In genomic region chr6:35816657-35817056, GRCm38 (mm10) we compare ENCODE assay signal across 26 mouse cellular contexts.
DNase-seq lines count a peak whose midpoint lies in the region; ATAC-seq and TF ChIP-seq lines count a peak whose summit lies in the region.
"Had no signal": no experiment of that assay in that cellular context is flagged by ENCODE, and none has a peak within 500 bp of the region (broad histone marks: within the 10 kb centered on the region; RNA-seq: fewer than 3 reads in every experiment).

No protein-coding gene starts in this region.

- no peaks in the 10 kb centered on the region for H3K36me3 ChIP-seq in midbrain, embryonic 13.5 days
- H3K36me3 ChIP-seq in midbrain, embryonic 10.5 days: no peaks in the 10 kb centered on the region
- H3K36me3 ChIP-seq in ES-Bruce4 (ENCODE audit: control insufficient read depth, insufficient read depth, low read length, poor library complexity, severe bottlenecking): no peaks in the 10 kb centered on the region
- no peaks in the 10 kb centered on the region for H3K36me3 ChIP-seq in midbrain, embryonic 16.5 days (ENCODE audit: control insufficient read depth, insufficient read depth, low read length)
- H3K36me3 ChIP-seq: embryonic facial prominence, embryonic 15.5 days; forebrain, embryonic 15.5 days; heart, embryonic 12.5 days; limb, embryonic 12.5 days; stomach, embryonic 15.5 days had no signal

- no peak overlapping the region for H3K4me3 ChIP-seq in midbrain, embryonic 13.5 days (replicated peaks)
- no peak overlapping the region for H3K4me3 ChIP-seq in midbrain, embryonic 10.5 days
- peak overlapping the region; percentile 37 for H3K4me3 ChIP-seq in ES-Bruce4 (ENCODE audit: low read depth, low read length)
- H3K4me3 ChIP-seq in midbrain, embryonic 16.5 days (ENCODE audit: low read depth, low read length): no peak overlapping the region
- H3K4me3 ChIP-seq: embryonic facial prominence, embryonic 15.5 days; forebrain, embryonic 15.5 days; heart, embryonic 12.5 days; limb, embryonic 12.5 days; stomach, embryonic 15.5 days had no signal

- no peaks in the 10 kb centered on the region for H3K9me3 ChIP-seq in midbrain, embryonic 13.5 days
- H3K9me3 ChIP-seq in midbrain, embryonic 10.5 days (replicated peaks): no peaks in the 10 kb centered on the region
- no peaks in the 10 kb centered on the region for H3K9me3 ChIP-seq in ES-Bruce4 (replicated peaks; ENCODE audit: control insufficient read depth, insufficient read depth, low read length, poor library complexity, severe bottlenecking)
- no peaks in the 10 kb centered on the region for H3K9me3 ChIP-seq in midbrain, embryonic 16.5 days (replicated peaks; ENCODE audit: control insufficient read depth, low read length, poor library complexity, severe bottlenecking)
- H3K9me3 ChIP-seq: embryonic facial prominence, embryonic 15.5 days; forebrain, embryonic 15.5 days; heart, embryonic 12.5 days; limb, embryonic 12.5 days; stomach, embryonic 15.5 days had no signal

- H3K27ac ChIP-seq in midbrain, embryonic 13.5 days: no peak overlapping the region
- H3K27ac ChIP-seq in midbrain, embryonic 10.5 days (replicated peaks): no peak overlapping the region
- no peak overlapping the region for H3K27ac ChIP-seq in ES-Bruce4 (ENCODE audit: insufficient read depth, low read length)
- no peak overlapping the region for H3K27ac ChIP-seq in midbrain, embryonic 16.5 days (ENCODE audit: low read length)
- H3K27ac ChIP-seq: embryonic facial prominence, embryonic 15.5 days; forebrain, embryonic 15.5 days; limb, embryonic 12.5 days; stomach, embryonic 15.5 days had no signal

- no peak for TF ChIP-seq CTCF in ES-Bruce4 (IDR thresholded peaks at IDR 0.05; ENCODE audit: low read depth, low read length)
- TF ChIP-seq CTCF in brain, embryonic 14.5 days (IDR thresholded peaks at IDR 0.05; ENCODE audit: borderline replicate concordance, extremely low read depth, insufficient read depth, insufficient read length): no peak

- no peak overlapping the region for H3K9ac ChIP-seq in midbrain, embryonic 13.5 days (replicated peaks)
- no peak overlapping the region for H3K9ac ChIP-seq in ES-Bruce4 (ENCODE audit: low read depth, poor library complexity, severe bottlenecking)
- no peak overlapping the region for H3K9ac ChIP-seq in midbrain, embryonic 16.5 days (ENCODE audit: low read depth, low read length)
- H3K9ac ChIP-seq: embryonic facial prominence, embryonic 15.5 days; forebrain, embryonic 15.5 days; heart, embryonic 12.5 days; limb, embryonic 12.5 days; liver, postnatal 0 days; stomach, embryonic 15.5 days had no signal

- H3K4me1 ChIP-seq in midbrain, embryonic 13.5 days (replicated peaks): no peaks in the 10 kb centered on the region
- H3K4me1 ChIP-seq in midbrain, embryonic 10.5 days: peaks cover 4% of the 10 kb centered on the region; the same call in 1 of the 2 replicates
- no peaks in the 10 kb centered on the region for H3K4me1 ChIP-seq in ES-Bruce4 (ENCODE audit: control insufficient read depth, insufficient read depth, low read length)
- peaks cover 2% of the 10 kb centered on the region; the same call in 1 of the 2 replicates for H3K4me1 ChIP-seq in midbrain, embryonic 16.5 days (ENCODE audit: control insufficient read depth, insufficient read depth, low read length)
- H3K4me1 ChIP-seq: embryonic facial prominence, embryonic 15.5 days; forebrain, embryonic 15.5 days; heart, embryonic 12.5 days; limb, embryonic 12.5 days; stomach, embryonic 15.5 days had no signal

- no peak for DNase-seq in midbrain, embryonic 10.5 days (ENCODE audit: low spot score)
- peak; percentile 35 for DNase-seq in brain, embryonic 14.5 days (ENCODE audit: low read depth)
- no peak for DNase-seq in right cerebral cortex, postnatal 25 days
- DNase-seq in spleen, postnatal 4 days (ENCODE audit: low spot score in 2 of 2): no peak
- DNase-seq: adrenal gland, postnatal 14 days; cerebellum, adult 9-10 months; gastrocnemius, postnatal 10 days; heart, adult 18-20 months; heart, postnatal 10 days; kidney, postnatal 25 days; layer of hippocampus, postnatal 36 days; liver, postnatal 0 days; right cerebral cortex, postnatal 4 days; thymus, adult 2 months had no signal

- no peak for TF ChIP-seq EP300 in ES-Bruce4 (IDR thresholded peaks at IDR 0.05; ENCODE audit: insufficient read depth, low read depth, low read length)

- peak; percentile 67; the same call in 1 of the 2 replicates for ATAC-seq in midbrain, embryonic 13.5 days
- peak; percentile 58; the same call in 1 of the 2 replicates for ATAC-seq in midbrain, embryonic 16.5 days
- ATAC-seq: CD4-positive, CD25-positive, alpha-beta regulatory T cell, adult 4 months; forebrain, embryonic 15.5 days; intestine, postnatal 0 days; liver, postnatal 0 days; lung, postnatal 0 days had no signal

- WGBS in midbrain, embryonic 13.5 days: 81% methylated on average over 16 of the region's 16 CpGs
- 90% methylated on average over 16 of the region's 16 CpGs for WGBS in midbrain, embryonic 10.5 days
- 79% methylated on average over 16 of the region's 16 CpGs for WGBS in midbrain, embryonic 16.5 days

- no peaks in the 10 kb centered on the region for H3K27me3 ChIP-seq in midbrain, embryonic 13.5 days
- no peaks in the 10 kb centered on the region for H3K27me3 ChIP-seq in midbrain, embryonic 10.5 days (ENCODE audit: low read depth, poor library complexity, severe bottlenecking)
- H3K27me3 ChIP-seq in ES-Bruce4 (ENCODE audit: control insufficient read depth, insufficient read depth, low read length, poor library complexity, severe bottlenecking): no peaks in the 10 kb centered on the region
- no peaks in the 10 kb centered on the region for H3K27me3 ChIP-seq in midbrain, embryonic 16.5 days (ENCODE audit: control insufficient read depth, insufficient read depth, low read depth, low read length)
- H3K27me3 ChIP-seq: embryonic facial prominence, embryonic 15.5 days; forebrain, embryonic 15.5 days; heart, embryonic 12.5 days; limb, embryonic 12.5 days; stomach, embryonic 15.5 days had no signal

- no peak overlapping the region for H3K4me2 ChIP-seq in midbrain, embryonic 13.5 days (replicated peaks)
- no peak overlapping the region for H3K4me2 ChIP-seq in midbrain, embryonic 16.5 days (ENCODE audit: low read length)
- H3K4me2 ChIP-seq: embryonic facial prominence, embryonic 15.5 days; forebrain, embryonic 15.5 days; heart, embryonic 12.5 days; limb, embryonic 12.5 days; liver, embryonic 11.5 days; stomach, embryonic 15.5 days had no signal

- no peak for TF ChIP-seq POLR2A in ES-Bruce4 (IDR thresholded peaks at IDR 0.05; ENCODE audit: insufficient read depth, low read length)
- TF ChIP-seq POLR2A in brain, embryonic 14.5 days (IDR thresholded peaks at IDR 0.05; ENCODE audit: borderline replicate concordance, extremely low read depth, insufficient read depth, insufficient read length, poor library complexity, severe bottlenecking): no peak
